Mouse (Mus musculus) CH12.LX (cell line): ENCODE results near the gene Fhit.

Experiments
- CTCF ChIP-seq, 2 experiments: IDR thresholded peaks in 1 of 2; conservative IDR thresholded peaks in 1 of 2; 2 replicates each; pipeline ENCODE4 v1.5.1; 2011 to 2012; ENCODE audit warnings: low read depth in 2 of 2, low read length in 2 of 2, improper control_type of control experiment in 1 of 2, inconsistent platforms in 1 of 2, mild to moderate bottlenecking in 1 of 2, moderate library complexity in 1 of 2
- EP300 ChIP-seq: IDR thresholded peaks from 2 replicates; pipeline ENCODE4 v1.6.1; 2011; ENCODE audit warnings: low read length, improper control_type of control experiment
- MXI1 ChIP-seq: IDR thresholded peaks from 2 replicates; pipeline ENCODE4 v1.6.1; 2011; ENCODE audit warnings: mild to moderate bottlenecking, low read depth, low read length, improper control_type of control experiment
- POLR2A ChIP-seq: IDR thresholded peaks from 2 replicates; pipeline ENCODE4 v1.6.1; 2011; ENCODE audit warnings: low read depth, mild to moderate bottlenecking, improper control_type of control experiment, low read length
- TCF12 ChIP-seq: IDR thresholded peaks from 2 replicates; pipeline ENCODE4 v1.6.1; 2014; ENCODE audit warnings: low read depth, mild to moderate bottlenecking, inconsistent platforms, low read length, improper control_type of control experiment

DNA sequence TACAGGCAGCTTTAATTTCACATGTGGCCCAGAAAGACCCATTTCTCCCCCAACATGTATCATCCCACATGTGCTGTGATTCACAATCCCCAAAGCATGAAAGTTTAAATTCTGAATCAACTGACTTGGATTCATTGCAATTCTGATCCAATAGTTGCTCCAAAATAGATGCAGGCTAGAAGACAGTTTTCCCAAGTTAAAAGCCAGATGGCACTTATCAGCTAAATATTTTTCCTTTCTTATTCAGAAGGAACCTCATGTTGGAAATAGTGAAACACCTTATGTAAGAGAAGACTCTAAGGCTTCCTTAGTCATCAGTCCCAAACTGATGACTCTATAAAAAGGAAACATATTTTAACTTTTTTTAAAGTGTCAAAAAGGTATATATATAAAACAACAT, 815.9 kb downstream of the Fhit start:
- TF ChIP-seq EP300 (no peak), MXI1 (no peak), POLR2A (no peak), CTCF (conservative IDR thresholded peaks at IDR 0.05 in 1 of 2, IDR thresholded peaks at IDR 0.05 in 1 of 2; ENCODE audit: low read depth in 2 of 2, low read length in 2 of 2) (no peak), TCF12 (no peak)
